Mouse (Mus musculus) heart, postnatal 0 days (tissue): Measurements from ENCODE around the gene Ccnq. TPM values are rescaled to one million over a fixed set of nuclear protein-coding genes. Genes with fewer than 3 reads are reported as not detected.

ENCODE experiments used
- ATAC-seq: fragments of 200-750 bp; cut with Nextera tagmentation; 2 replicates; pipeline ENCODE4 v1.8.0; 2017; ENCODE audit warnings: low read depth, moderate number of reproducible peaks, moderate library complexity; ENCODE audit not compliant: insufficient read depth
- DNase-seq: peaks from one replicate; pipeline ENCODE4 v3.0.0-alpha.2; 2016; ENCODE audit warnings: low spot score
- H3K27ac ChIP-seq: fragments of 300-500 bp; sonication (generic); 2 replicates; pipeline ENCODE4 v1.5.1; 2014; ENCODE audit warnings: low read depth, mild to moderate bottlenecking
- H3K27me3 ChIP-seq: fragments of 300-500 bp; sonication (generic); 2 replicates; pipeline ENCODE4 v1.6.1; 2014; ENCODE audit warnings: low read length, mixed read lengths; ENCODE audit not compliant: control insufficient read depth, insufficient read depth
- H3K36me3 ChIP-seq: fragments of 300-500 bp; sonication (generic); replicated peaks from 2 replicates; pipeline ENCODE4 v1.6.1; 2014; ENCODE audit warnings: low read length, mixed read lengths; ENCODE audit not compliant: control insufficient read depth, insufficient read depth
- H3K4me1 ChIP-seq: fragments of 300-500 bp; sonication (generic); 2 replicates; pipeline ENCODE4 v1.6.1; 2014; ENCODE audit warnings: antibody characterized with exemption; ENCODE audit not compliant: control insufficient read depth, insufficient read depth
- H3K4me2 ChIP-seq: fragments of 300-500 bp; sonication (generic); 2 replicates; pipeline ENCODE4 v1.6.1; 2014; ENCODE audit warnings: low read depth, mild to moderate bottlenecking, low read length, moderate library complexity
- H3K4me3 ChIP-seq: fragments of 300-500 bp; sonication (generic); 2 replicates; pipeline ENCODE4 v1.5.1; 2014; ENCODE audit warnings: low read depth, low read length
- H3K9ac ChIP-seq: fragments of 300-500 bp; sonication (generic); replicated peaks from 2 replicates; pipeline ENCODE4 v1.6.1; 2014; ENCODE audit warnings: low read depth, low read length, mixed read lengths
- H3K9me3 ChIP-seq: fragments of 300-500 bp; sonication (generic); replicated peaks from 2 replicates; pipeline ENCODE4 v1.6.1; 2016; ENCODE audit warnings: low read length; ENCODE audit not compliant: control insufficient read depth
- CTCF ChIP-seq: IDR thresholded peaks from 2 replicates; pipeline ENCODE4 v1.5.1; 2016; ENCODE audit warnings: antibody characterized with exemption, control low read depth, low read depth
- EP300 ChIP-seq: IDR thresholded peaks from 2 replicates; pipeline ENCODE4 v1.6.1; 2016; ENCODE audit warnings: antibody characterized with exemption, low read depth
- WGBS: fragments of 180-500 bp; shearing (Covaris S2); extraction: QIAGEN DNeasy Blood & Tissue Kit; methylation state at CpG from one replicate; pipeline ENCODE4 v1.1.7; 2014; 5-methylcytosine and 5-hydroxymethylcytosine counted together
- polyA plus RNA-seq: library from polyadenylated mRNA; unstranded; fragments of >200 nt; fragmentation: Nextera tagmentation; extraction: Ambion mirVana; gene quantifications from 2 replicates; pipeline ENCODE4 v1.2.1, GENCODE M21; 2015
- total RNA-seq: library from RNA; depleted of rRNA; stranded (reverse); fragments of >200 nt; gene quantifications from 2 replicates; pipeline ENCODE4 v1.2.3, GENCODE M21; 2014; ENCODE audit warnings: low replicate concordance

Gene Ccnq
- total and polyA plus RNA-seq, 2 experiments from 2014 or later = 32.3 to 43.9 TPM

GRCm38 (mm10) chr11:78770436-78770835 lies 18.9 kb upstream of the Ccnq start:
- Histone ChIP-seq H3K36me3 (no peaks in the 10 kb centered on the region), H3K9me3 (no peaks in the 10 kb centered on the region), H3K9ac (no peak overlapping the region), H3K27me3 (no peaks in the 10 kb centered on the region), H3K27ac (no peak overlapping the region), H3K4me2 (no peak overlapping the region), H3K4me1 (no peaks in the 10 kb centered on the region), H3K4me3 (no peak overlapping the region)
- no peak for TF ChIP-seq EP300
- TF ChIP-seq CTCF = no peak
- WGBS = 74% methylated on average over 6 of the region's 6 CpGs
- DNase-seq (no peak), ATAC-seq (no peak)

- no peaks in the 10 kb centered on the region for H3K4me1 ChIP-seq
- no peak overlapping the region for H3K27ac ChIP-seq
- no peak overlapping the region for H3K4me2 ChIP-seq
- WGBS = 57% methylated on average over 3 of the region's 3 CpGs
- no peak for TF ChIP-seq CTCF
- TF ChIP-seq EP300 = no peak
- DNase-seq (no peak), ATAC-seq (no peak)
- no peaks in the 10 kb centered on the region for H3K27me3 ChIP-seq
- H3K9ac ChIP-seq = no peak overlapping the region
- no peak overlapping the region for H3K4me3 ChIP-seq
- H3K9me3 ChIP-seq = no peaks in the 10 kb centered on the region
- H3K36me3 ChIP-seq = no peaks in the 10 kb centered on the region
Measured at GRCm38 (mm10) chr11:78768778-78769177, 17.2 kb upstream of the Ccnq start.

GRCm38 (mm10) chr11:78766069-78766830 lies 14.7 kb upstream of the Ccnq start:
- Histone ChIP-seq H3K27me3 (no peaks in the 10 kb centered on the region), H3K9me3 (no peaks in the 10 kb centered on the region), H3K4me1 (no peaks in the 10 kb centered on the region), H3K27ac (no peak overlapping the region), H3K4me3 (no peak overlapping the region), H3K9ac (no peak overlapping the region), H3K4me2 (no peak overlapping the region), H3K36me3 (no peaks in the 10 kb centered on the region)
- ATAC-seq = no peak
- no peak for TF ChIP-seq EP300
- TF ChIP-seq CTCF = no peak
- DNase-seq = no peak
- WGBS = 79% methylated on average over 6 of the region's 6 CpGs

GRCm38 (mm10) chr11:78764820-78765219 lies 13.3 kb upstream of the Ccnq start:
- WGBS = 58% methylated on average over 6 of the region's 6 CpGs
- no peak for ATAC-seq

GRCm38 (mm10) chr11:78764304-78764703 lies 12.8 kb upstream of the Ccnq start:
- Histone ChIP-seq H3K9me3 (no peaks in the 10 kb centered on the region), H3K27me3 (no peaks in the 10 kb centered on the region), H3K4me2 (no peak overlapping the region), H3K9ac (no peak overlapping the region), H3K4me3 (no peak overlapping the region), H3K36me3 (no peaks in the 10 kb centered on the region), H3K27ac (no peak overlapping the region), H3K4me1 (no peaks in the 10 kb centered on the region)
- DNase-seq = no peak
- TF ChIP-seq EP300 (no peak), CTCF (no peak)
- WGBS = 78% methylated on average over 8 of the region's 8 CpGs
- no peak for ATAC-seq

More at GRCm38 (mm10) chr11:78764820-78765219, 13.3 kb upstream of the Ccnq start:
- Histone ChIP-seq H3K9ac (no peak overlapping the region), H3K9me3 (no peaks in the 10 kb centered on the region), H3K4me3 (no peak overlapping the region), H3K4me1 (no peaks in the 10 kb centered on the region), H3K4me2 (no peak overlapping the region), H3K27ac (no peak overlapping the region), H3K36me3 (no peaks in the 10 kb centered on the region), H3K27me3 (no peaks in the 10 kb centered on the region)
- TF ChIP-seq CTCF (no peak), EP300 (no peak)
- DNase-seq = no peak

- Histone ChIP-seq H3K9me3 (no peaks in the 10 kb centered on the region), H3K9ac (no peak overlapping the region), H3K27ac (no peak overlapping the region), H3K4me3 (no peak overlapping the region), H3K36me3 (no peaks in the 10 kb centered on the region), H3K4me1 (no peaks in the 10 kb centered on the region), H3K4me2 (no peak overlapping the region), H3K27me3 (no peaks in the 10 kb centered on the region)
- WGBS = 58% methylated on average over 5 of the region's 5 CpGs
- ATAC-seq (no peak), DNase-seq (no peak)
- TF ChIP-seq CTCF (no peak), EP300 (no peak)
Measured at GRCm38 (mm10) chr11:78762201-78762600, 10.7 kb upstream of the Ccnq start.
